Mouse (Mus musculus): ENCODE data around the gene Srek1ip1.

DNA sequence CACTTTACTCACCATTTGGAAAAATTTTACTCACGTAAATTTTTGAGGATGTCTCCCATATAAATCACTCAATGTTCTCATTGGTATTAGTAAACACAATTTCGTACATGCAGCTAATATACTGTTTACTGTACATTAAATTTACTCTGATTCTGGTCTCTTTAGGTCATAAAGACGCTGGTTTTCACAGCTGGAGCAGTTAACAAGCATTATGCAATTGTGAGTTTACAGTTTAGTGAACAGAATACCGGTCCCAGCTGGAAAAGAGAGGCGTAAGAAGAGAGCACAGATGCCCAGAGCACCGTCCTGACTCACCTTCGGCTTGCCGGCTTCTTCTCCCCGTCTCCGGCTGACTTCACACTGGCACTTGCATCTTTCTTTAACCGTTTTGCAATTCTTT is at the start of gene Srek1ip1:
- TF ChIP-seq CTCF (IDR thresholded peaks at IDR 0.05; ENCODE audit: borderline replicate concordance, control insufficient read depth, extremely low read depth, insufficient read depth, low read length, poor library complexity) (no peak), POLR2A (IDR thresholded peaks at IDR 0.05; ENCODE audit: control insufficient read depth, extremely low read depth, insufficient read depth, low read length, poor library complexity) (no peak)
